Mouse (Mus musculus): ENCODE data around the gene Gm10320. TPM values are rescaled to one million over a fixed set of nuclear protein-coding genes. Genes with fewer than 3 reads are reported as not detected.

Gm10320 gene
- polyA plus RNA-seq, 1 experiment from 2014 or later, result 1.5 TPM

DNA sequence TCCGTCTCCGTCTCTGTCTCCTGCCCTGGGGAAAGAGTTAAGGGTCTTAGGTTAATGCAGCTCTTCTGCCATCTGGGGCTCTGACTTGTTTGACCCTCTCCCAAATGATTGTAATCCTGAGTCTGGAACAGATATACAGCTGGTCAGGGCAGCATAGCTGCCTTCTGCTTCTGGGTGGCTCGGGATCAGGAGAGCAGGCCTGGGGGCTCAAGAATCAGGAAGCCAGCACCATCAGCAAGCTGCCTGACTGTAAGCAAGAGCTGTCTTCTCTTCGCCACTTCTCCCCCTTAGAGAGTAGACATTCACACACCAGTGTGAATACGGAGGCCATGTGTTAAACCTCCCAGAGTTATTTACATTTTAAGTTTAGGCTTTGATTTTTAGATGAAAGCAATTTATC is 25.9 kb upstream of the Gm10320 start:
- H3K36me3 ChIP-seq, result no peaks in the 10 kb centered on the region
- H3K4me1 ChIP-seq, result peaks cover 21% of the 10 kb centered on the region
- DNase-seq (ENCODE audit: low spot score), result peak; percentile 30
- H3K9me3 ChIP-seq (replicated peaks), result no peaks in the 10 kb centered on the region
- 29% methylated on average over 5 of the region's 5 CpGs for WGBS
- H3K27ac ChIP-seq, result peak overlapping the region; percentile 53; the same call in 1 of the 2 replicates
- no peak overlapping the region for H3K4me3 ChIP-seq
- H3K27me3 ChIP-seq (ENCODE audit: low read depth, poor library complexity, severe bottlenecking), result peaks cover 26% of the 10 kb centered on the region; the same call in 1 of the 2 replicates

DNA sequence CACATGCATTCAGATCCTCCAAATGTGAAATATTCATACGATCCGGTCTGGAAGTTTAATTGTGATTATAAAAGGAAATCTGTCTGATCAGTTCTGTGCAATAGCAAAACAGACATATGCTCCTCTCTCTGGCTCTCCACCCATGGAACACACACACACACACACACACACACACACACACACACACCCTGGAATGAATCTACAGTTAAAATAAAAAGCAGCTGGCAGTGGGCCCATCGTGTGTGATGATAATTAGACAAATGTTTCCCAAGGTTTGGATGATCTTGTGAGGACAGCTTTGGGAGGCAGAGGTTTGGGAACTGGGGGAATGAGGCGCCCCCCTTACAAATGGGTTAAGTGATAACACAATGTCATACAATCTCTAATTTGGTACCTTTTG is 25.2 kb upstream of the Gm10320 start:
- 77% methylated on average over 4 of the region's 4 CpGs for WGBS

DNA sequence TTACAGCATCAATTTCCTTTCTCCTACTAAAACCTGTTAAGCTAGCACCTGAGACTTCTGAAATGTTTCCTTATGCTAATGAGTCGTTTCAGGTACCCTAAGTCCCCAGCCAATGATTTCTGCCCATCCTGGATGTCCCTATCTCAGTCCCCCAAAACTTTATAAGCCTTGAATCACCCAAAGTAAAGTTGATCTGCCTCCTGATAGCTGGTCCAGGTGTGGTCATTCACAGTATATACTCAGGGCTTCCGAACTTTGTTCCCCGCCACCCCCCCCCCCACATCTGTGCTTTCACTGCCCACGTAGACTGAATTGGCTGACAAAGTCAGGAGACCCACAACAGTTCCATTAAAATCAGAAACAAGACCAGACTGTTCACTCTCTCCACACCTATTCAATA is 20.3 kb upstream of the Gm10320 start:
- 86% methylated on average over 4 of the region's 4 CpGs for WGBS
- H3K4me1 ChIP-seq, result peaks cover 6% of the 10 kb centered on the region; the same call in 1 of the 2 replicates
- H3K27me3 ChIP-seq (ENCODE audit: low read depth, poor library complexity, severe bottlenecking), result peaks cover 41% of the 10 kb centered on the region

More for the DNA sequence above, 25.2 kb upstream of the Gm10320 start:
- H3K9me3 ChIP-seq (replicated peaks), result no peaks in the 10 kb centered on the region
- H3K27ac ChIP-seq, result no peak overlapping the region
- DNase-seq (ENCODE audit: low spot score), result no peak
- no peak overlapping the region for H3K4me3 ChIP-seq
- H3K36me3 ChIP-seq, result no peaks in the 10 kb centered on the region
- peaks cover 21% of the 10 kb centered on the region for H3K4me1 ChIP-seq
- H3K27me3 ChIP-seq (ENCODE audit: low read depth, poor library complexity, severe bottlenecking), result peaks cover 26% of the 10 kb centered on the region; the same call in 1 of the 2 replicates

DNA sequence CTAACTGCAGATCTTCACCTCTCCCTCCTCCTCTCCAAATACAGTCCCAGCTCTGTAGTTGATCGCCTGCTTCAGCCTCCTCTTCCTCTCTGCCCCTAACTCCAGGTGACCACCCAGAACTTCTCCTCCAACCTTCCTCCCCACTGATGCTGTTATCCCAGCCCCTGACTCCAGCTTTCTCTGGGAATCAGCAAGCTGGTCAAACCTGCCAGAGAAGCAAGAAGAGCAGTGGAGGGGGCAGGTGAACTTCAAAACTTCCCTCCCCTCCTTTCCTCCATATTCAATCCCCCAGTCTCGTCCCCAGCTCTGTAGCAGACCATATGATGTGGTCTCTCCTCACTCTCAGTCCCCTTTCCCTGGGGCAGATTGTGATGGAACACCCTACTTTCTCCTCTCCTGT is 15.9 kb upstream of the Gm10320 start:
- no peaks in the 10 kb centered on the region for H3K36me3 ChIP-seq
- no peak overlapping the region for H3K27ac ChIP-seq
- WGBS, result 65% methylated on average over 2 of the region's 2 CpGs
- no peaks in the 10 kb centered on the region for H3K9me3 ChIP-seq (replicated peaks)
- peaks cover 60% of the 10 kb centered on the region for H3K27me3 ChIP-seq (ENCODE audit: low read depth, poor library complexity, severe bottlenecking)
- no peak for DNase-seq (ENCODE audit: low spot score)
- H3K4me1 ChIP-seq, result peaks cover 30% of the 10 kb centered on the region
- H3K4me3 ChIP-seq, result no peak overlapping the region

More for the DNA sequence above, 20.3 kb upstream of the Gm10320 start:
- no peaks in the 10 kb centered on the region for H3K36me3 ChIP-seq
- H3K4me3 ChIP-seq, result no peak overlapping the region
- no peak overlapping the region for H3K27ac ChIP-seq
- H3K9me3 ChIP-seq (replicated peaks), result no peaks in the 10 kb centered on the region
- no peak for DNase-seq (ENCODE audit: low spot score)

DNA sequence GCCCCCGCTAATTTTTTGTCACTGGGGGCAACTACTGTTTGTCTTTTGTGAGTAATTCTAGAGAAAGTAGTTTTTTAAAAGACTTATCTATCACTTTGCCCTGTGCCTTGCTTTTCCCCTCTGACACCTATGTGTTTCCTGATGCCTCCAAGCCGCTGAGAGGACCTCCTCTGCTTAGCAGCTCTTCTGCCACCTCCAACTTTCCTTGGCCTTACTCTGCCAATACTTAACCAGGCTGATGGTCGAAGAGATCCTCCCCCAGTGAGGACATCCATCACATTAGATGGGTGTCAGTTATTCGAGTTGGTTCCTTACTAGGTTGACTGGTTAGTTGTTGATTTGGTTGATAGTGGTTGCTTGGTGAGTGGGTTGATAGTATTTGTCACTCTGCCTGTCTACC is 14.7 kb upstream of the Gm10320 start:
- peaks cover 71% of the 10 kb centered on the region for H3K27me3 ChIP-seq (ENCODE audit: low read depth, poor library complexity, severe bottlenecking)
- 15% methylated on average over 4 of the region's 4 CpGs for WGBS
- no peak overlapping the region for H3K4me3 ChIP-seq
- H3K4me1 ChIP-seq, result peaks cover 41% of the 10 kb centered on the region
- DNase-seq (ENCODE audit: low spot score), result no peak
- no peaks in the 10 kb centered on the region for H3K36me3 ChIP-seq
- H3K27ac ChIP-seq, result no peak overlapping the region
- H3K9me3 ChIP-seq (replicated peaks), result no peaks in the 10 kb centered on the region

DNA sequence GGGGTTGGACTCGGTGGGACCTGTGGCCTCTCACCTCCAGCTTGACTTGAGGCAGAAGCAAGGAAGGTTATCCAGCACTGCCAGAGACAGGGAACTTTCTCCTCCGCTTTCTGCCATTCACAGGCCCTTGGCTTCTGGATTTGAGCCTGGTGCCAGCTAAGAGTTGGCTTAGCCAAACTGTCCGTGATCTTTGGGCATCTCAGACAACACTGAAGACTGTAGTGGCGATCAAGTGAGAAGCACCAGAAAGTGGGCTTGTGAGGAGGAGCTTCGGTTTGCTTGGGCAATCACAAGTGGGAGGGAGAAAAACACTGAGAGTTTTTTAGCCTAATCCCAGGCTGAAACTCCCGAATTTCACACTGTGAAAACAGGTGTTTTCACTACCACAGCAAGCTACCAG is 14.2 kb upstream of the Gm10320 start:
- Histone ChIP-seq H3K27ac (no peak overlapping the region), H3K4me1 (peaks cover 42% of the 10 kb centered on the region), H3K36me3 (no peaks in the 10 kb centered on the region), H3K27me3 (ENCODE audit: low read depth, poor library complexity, severe bottlenecking) (peaks cover 76% of the 10 kb centered on the region), H3K4me3 (no peak overlapping the region), H3K9me3 (replicated peaks) (no peaks in the 10 kb centered on the region)
- no peak for DNase-seq (ENCODE audit: low spot score)
- 14% methylated on average over 6 of the region's 6 CpGs for WGBS

DNA sequence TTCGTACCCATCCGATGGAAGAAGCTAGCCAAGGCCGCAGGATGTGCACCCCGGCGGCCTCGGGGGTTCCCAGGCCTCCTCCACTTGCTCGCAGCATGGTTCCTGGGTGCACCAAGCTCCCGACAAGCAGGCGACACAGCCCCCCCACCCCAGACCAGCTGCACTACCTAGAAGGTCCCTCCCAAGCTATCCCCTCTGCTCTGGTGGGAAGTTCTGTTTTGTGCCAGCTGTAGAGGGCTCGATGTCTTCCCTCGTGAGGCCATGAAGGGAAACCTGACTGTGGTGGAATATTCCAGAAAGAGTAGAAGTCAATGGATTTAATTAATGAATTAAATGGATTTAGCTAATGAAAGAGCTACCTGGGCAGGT is 13.7 kb upstream of the Gm10320 start:
- H3K27ac ChIP-seq, result 0 out of 2 replicates have a peak overlapping the region, but pooled peaks have one; percentile 19
- no peak for DNase-seq (ENCODE audit: low spot score)
- H3K36me3 ChIP-seq, result no peaks in the 10 kb centered on the region
- peaks cover 82% of the 10 kb centered on the region for H3K27me3 ChIP-seq (ENCODE audit: low read depth, poor library complexity, severe bottlenecking)
- H3K9me3 ChIP-seq (replicated peaks), result no peaks in the 10 kb centered on the region
- H3K4me3 ChIP-seq, result peak overlapping the region; percentile 61
- WGBS, result 4% methylated on average over 11 of the region's 11 CpGs
- H3K4me1 ChIP-seq, result peaks cover 45% of the 10 kb centered on the region

DNA sequence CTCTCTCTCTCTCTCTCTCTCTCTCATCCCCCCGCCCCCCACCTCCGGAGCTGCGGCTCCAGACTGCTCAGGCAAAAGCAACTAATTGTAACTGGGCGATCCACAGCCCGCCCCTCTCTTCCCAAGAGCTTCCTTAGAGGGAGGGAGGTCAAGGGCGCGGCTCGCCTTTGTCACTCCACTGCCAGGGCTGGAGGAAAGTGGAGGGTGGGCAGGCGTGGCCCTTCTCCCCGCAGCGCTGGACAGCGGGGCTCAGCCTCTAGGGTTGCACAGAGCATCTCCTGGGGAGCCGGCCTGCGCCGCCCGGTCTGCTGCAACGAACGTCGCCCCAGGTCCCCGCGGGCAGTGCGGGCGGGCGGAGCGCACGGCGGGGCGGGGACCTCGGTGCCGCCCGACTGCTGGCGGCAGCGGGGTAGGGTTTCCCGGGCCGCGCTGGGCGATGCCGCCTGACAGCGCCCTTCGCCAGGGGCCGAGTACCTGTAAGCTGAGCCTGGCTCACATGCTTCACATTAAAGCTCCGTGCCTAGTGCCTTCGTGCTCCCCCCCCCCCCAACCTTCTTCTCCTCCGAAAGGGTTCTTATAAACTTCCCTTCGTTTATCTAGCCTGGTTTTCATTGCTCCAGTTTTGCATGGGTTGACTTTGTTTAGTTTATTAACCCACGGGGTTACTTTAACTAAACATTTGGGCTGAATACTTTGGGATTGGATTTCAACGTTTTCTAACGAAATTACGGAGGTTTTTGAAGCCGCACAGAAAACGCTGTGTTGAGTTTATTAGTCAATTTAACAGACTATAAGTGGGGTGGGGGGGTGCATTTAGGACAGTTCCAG is 13.1 kb upstream of the Gm10320 start:
- no peaks in the 10 kb centered on the region for H3K36me3 ChIP-seq
- H3K9me3 ChIP-seq (replicated peaks), result no peaks in the 10 kb centered on the region
- under 1% methylated on average over 50 of the region's 51 CpGs for WGBS
- peaks cover 45% of the 10 kb centered on the region for H3K4me1 ChIP-seq
- peak overlapping the region; percentile 61 for H3K4me3 ChIP-seq
- peak; percentile 80 for DNase-seq (ENCODE audit: low spot score)
- H3K27me3 ChIP-seq (ENCODE audit: low read depth, poor library complexity, severe bottlenecking), result peaks cover 88% of the 10 kb centered on the region
- H3K27ac ChIP-seq, result peak overlapping the region; percentile 87

DNA sequence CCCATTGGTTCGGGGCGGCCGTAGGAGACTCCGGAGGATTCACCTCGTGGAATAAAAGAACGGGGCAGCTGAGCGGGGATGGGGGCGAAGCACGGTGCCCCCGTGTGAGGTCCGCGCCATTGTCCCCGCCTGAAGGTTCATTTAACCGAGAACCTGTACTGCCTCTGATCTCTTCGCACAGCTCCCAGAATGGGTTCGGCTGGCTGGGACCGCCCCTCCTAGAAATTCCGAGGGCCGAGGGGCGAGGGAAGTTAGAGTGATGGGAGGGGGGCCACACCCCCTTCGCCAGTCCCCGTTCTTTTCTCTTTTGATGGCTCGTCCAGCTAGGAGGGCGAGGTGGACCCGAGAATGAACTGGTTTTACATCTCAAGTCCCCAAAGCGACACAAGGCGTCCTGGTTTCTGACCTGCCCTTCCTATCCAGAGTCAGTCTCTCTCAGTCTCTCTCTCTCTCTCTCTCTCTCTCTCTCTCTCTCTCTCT is 12.4 kb upstream of the Gm10320 start:
- peak; percentile 75 for DNase-seq (ENCODE audit: low spot score)
- peaks cover 45% of the 10 kb centered on the region for H3K4me1 ChIP-seq
- peak overlapping the region; percentile 61 for H3K4me3 ChIP-seq
- peaks cover 91% of the 10 kb centered on the region for H3K27me3 ChIP-seq (ENCODE audit: low read depth, poor library complexity, severe bottlenecking)
- no peaks in the 10 kb centered on the region for H3K36me3 ChIP-seq
- WGBS, result under 1% methylated on average over 27 of the region's 27 CpGs
- H3K9me3 ChIP-seq (replicated peaks), result no peaks in the 10 kb centered on the region
- peak overlapping the region; percentile 87 for H3K27ac ChIP-seq

DNA sequence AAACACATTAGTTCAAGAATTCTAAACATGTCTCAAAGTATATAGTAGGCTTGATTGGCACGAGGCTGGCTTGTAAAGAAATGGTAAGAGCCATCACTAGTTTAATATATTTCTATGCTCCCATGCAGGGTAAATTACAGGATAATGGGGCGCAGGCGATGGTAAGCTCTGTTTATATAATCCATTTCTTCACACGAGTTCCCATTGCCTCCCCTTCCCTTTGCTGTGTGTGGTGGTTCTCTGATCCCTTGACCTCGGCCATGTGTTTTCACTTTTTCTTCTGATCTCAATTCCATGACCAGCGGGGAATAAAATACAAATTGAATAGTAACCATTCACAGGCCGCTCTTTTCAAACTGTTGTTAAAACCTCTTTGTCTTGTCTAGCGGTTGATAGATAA is 11.8 kb upstream of the Gm10320 start:
- no peaks in the 10 kb centered on the region for H3K9me3 ChIP-seq (replicated peaks)
- H3K27me3 ChIP-seq (ENCODE audit: low read depth, poor library complexity, severe bottlenecking), result peaks cover 92% of the 10 kb centered on the region
- no peaks in the 10 kb centered on the region for H3K36me3 ChIP-seq
- peaks cover 45% of the 10 kb centered on the region for H3K4me1 ChIP-seq
- H3K27ac ChIP-seq, result peak overlapping the region; percentile 87
- WGBS, result under 1% methylated on average over 8 of the region's 8 CpGs
- peak; percentile 63 for DNase-seq (ENCODE audit: low spot score)
- H3K4me3 ChIP-seq, result peak overlapping the region; percentile 61

DNA sequence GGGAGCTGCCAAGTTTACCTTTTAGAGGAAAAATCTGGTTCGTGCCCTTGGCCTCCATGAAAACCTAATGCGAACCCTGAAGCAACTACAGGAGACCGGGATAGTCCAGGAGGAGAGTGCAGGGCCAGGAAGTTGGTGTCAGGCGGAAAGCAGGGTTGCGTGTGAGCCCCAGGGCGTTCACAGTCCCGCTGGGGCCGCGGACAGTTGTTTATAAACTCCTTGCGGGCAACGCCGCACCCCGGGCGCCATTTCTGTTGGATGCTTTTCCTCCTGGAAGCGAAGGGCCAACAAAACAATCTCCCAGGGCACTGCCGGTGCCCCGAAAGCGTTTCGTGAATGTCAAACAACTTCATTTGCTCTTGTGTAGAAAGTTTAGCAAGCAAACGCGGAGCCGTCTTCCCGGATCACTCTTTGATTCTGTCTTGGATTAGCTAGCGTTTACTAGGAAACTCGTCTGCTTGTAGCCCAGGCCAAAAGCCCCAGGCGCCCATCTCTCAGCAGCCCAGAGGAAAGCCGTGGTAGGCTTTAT is 11.1 kb upstream of the Gm10320 start:
- Histone ChIP-seq H3K27ac (peak overlapping the region; percentile 63; the same call in 1 of the 2 replicates), H3K4me1 (peaks cover 45% of the 10 kb centered on the region), H3K9me3 (replicated peaks) (no peaks in the 10 kb centered on the region), H3K36me3 (no peaks in the 10 kb centered on the region), H3K4me3 (peak overlapping the region; percentile 61), H3K27me3 (ENCODE audit: low read depth, poor library complexity, severe bottlenecking) (peaks cover 92% of the 10 kb centered on the region)
- DNase-seq (ENCODE audit: low spot score), result peak; percentile 71
- WGBS, result under 1% methylated on average over 27 of the region's 27 CpGs

DNA sequence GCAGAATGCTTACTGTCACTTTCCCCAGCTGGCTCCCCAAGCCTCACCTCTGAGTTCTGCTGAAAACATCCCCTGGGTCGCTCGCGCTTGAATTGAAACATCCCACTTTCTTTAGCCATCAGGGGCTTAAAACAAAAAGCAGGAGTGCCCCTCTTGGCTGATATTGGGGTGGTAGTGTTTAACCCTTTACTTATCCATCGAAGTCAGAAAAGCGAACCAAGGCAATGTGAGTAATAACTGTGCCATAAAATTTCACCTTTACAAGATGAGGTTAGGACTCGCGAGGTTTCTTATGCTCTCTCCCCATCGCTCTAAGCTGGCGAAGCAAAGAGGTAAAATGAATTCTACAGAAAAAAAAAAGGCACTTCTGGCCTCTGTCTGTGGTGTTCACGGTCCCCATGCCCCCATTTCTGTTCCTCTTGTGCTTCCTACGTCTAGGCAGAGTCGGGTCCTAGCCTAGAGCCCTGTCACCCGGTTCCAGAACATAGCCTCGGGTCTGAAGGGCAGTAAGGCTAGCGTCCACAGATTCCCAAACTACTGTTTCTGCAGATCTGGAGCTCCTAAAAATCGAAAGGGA is 10.5 kb upstream of the Gm10320 start:
- Histone ChIP-seq H3K4me1 (peaks cover 49% of the 10 kb centered on the region), H3K27me3 (ENCODE audit: low read depth, poor library complexity, severe bottlenecking) (peaks cover 92% of the 10 kb centered on the region), H3K4me3 (peak overlapping the region; percentile 61), H3K27ac (peak overlapping the region; percentile 63; the same call in 1 of the 2 replicates), H3K36me3 (no peaks in the 10 kb centered on the region), H3K9me3 (replicated peaks) (no peaks in the 10 kb centered on the region)
- 1% methylated on average over 16 of the region's 16 CpGs for WGBS
- peak; percentile 47 for DNase-seq (ENCODE audit: low spot score)

DNA sequence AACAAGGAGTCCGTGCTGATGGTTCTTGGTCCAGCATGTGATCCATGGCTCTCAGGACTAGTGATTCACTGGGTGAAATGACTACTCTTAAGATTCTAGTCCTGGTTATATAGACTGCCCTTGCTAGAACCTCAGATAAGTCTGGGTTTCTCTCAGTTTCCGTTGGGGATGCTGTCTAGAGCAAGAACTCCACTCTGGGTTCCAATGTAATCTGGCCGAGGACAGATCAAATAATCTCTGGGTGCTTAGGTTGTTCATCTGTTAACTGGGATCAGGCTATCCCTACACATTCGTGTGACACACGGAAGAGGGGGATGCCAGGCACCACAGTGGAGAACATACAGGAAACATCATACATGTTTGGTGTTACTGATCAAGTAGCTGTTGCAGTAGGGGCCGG is 9.5 kb upstream of the Gm10320 start:
- no peak overlapping the region for H3K4me3 ChIP-seq
- no peak for DNase-seq (ENCODE audit: low spot score)
- 3% methylated on average over 6 of the region's 6 CpGs for WGBS
- no peak overlapping the region for H3K27ac ChIP-seq
- no peaks in the 10 kb centered on the region for H3K9me3 ChIP-seq (replicated peaks)
- H3K27me3 ChIP-seq (ENCODE audit: low read depth, poor library complexity, severe bottlenecking), result peaks cover 88% of the 10 kb centered on the region
- no peaks in the 10 kb centered on the region for H3K36me3 ChIP-seq
- H3K4me1 ChIP-seq, result peaks cover 55% of the 10 kb centered on the region
